Mouse (Mus musculus): ENCODE data around the gene Kcnq2. TPM values are rescaled to one million over a fixed set of nuclear protein-coding genes. Genes with fewer than 3 reads are reported as not detected.

The Kcnq2 gene
- total and polyA plus RNA-seq, 3 experiments, result 0.04 TPM; not detected in 2

- no peaks in the 10 kb centered on the region for H3K36me3 ChIP-seq (replicated peaks in 1 of 2; ENCODE audit: control insufficient read depth in 1 of 2, insufficient read depth in 1 of 2, low read length in 1 of 2)
- H3K27me3 ChIP-seq (replicated peaks), result peaks cover 91% of the 10 kb centered on the region
- no peaks in the 10 kb centered on the region for H3K79me2 ChIP-seq (replicated peaks; ENCODE audit: control insufficient read depth, extremely low read depth, insufficient read depth, poor library complexity, severe bottlenecking)
- dilution Hi-C loops (cut with MboI; ENCODE audit: extremely low pct_ligation_motif_present, extremely low pct_unique_long_range_greater_than_20kb, low sequenced_read_pairs), result no loop called here
- H3K4me2 ChIP-seq (ENCODE audit: insufficient read depth, low read depth, poor library complexity, severe bottlenecking), result no peak overlapping the region
- in situ Hi-C loops (cut with MboI; ENCODE audit: low pct_ligation_motif_present, low pct_unique_long_range_greater_than_20kb, low sequenced_read_pairs), result no loop called here
- no peaks in the 10 kb centered on the region for H3K9me3 ChIP-seq (replicated peaks; ENCODE audit: low read length)
- H3K4me1 ChIP-seq (ENCODE audit: control insufficient read depth in 1 of 2, insufficient read depth in 2 of 2), result no peaks in the 10 kb centered on the region
- no peak overlapping the region for H3K4me3 ChIP-seq (replicated peaks in 1 of 3; ENCODE audit: low read depth in 2 of 3, low read length in 2 of 3, poor library complexity in 1 of 3)
- H3K9ac ChIP-seq (ENCODE audit: insufficient read depth, low read depth), result no peak overlapping the region
- no peak for DNase-seq (ENCODE audit: extremely low read depth)
- H3K27ac ChIP-seq (ENCODE audit: insufficient read depth, low read depth), result no peak overlapping the region
- TF ChIP-seq MAFK (IDR thresholded peaks at IDR 0.05; ENCODE audit: insufficient replicate concordance, low read length), result no peak
- TF ChIP-seq MAZ (IDR thresholded peaks at IDR 0.05; ENCODE audit: low read depth, low read length), result no peak
- TF ChIP-seq TCF12 (IDR thresholded peaks at IDR 0.05; ENCODE audit: low read depth, low read length), result no peak
- no peak for TF ChIP-seq RAD21 (IDR thresholded peaks at IDR 0.05; ENCODE audit: low read depth, low read length)
- TF ChIP-seq ETS1 (conservative IDR thresholded peaks at IDR 0.05; ENCODE audit: low read depth, low read length), result no peak
- no peak for TF ChIP-seq USF2 (conservative IDR thresholded peaks at IDR 0.05; ENCODE audit: low read depth, low read length)
- no peak for TF ChIP-seq EP300 (IDR thresholded peaks at IDR 0.05; ENCODE audit: low read length)
- TF ChIP-seq ZKSCAN1 (IDR thresholded peaks at IDR 0.05; ENCODE audit: borderline replicate concordance, low read depth, low read length), result no peak
- TF ChIP-seq USF1 (IDR thresholded peaks at IDR 0.05; ENCODE audit: low read depth, low read length), result no peak
- no peak for TF ChIP-seq BHLHE40 (IDR thresholded peaks at IDR 0.05; ENCODE audit: low read depth, low read length)
- TF ChIP-seq NELFE (IDR thresholded peaks at IDR 0.05; ENCODE audit: low read depth, low read length), result no peak
- no peak for TF ChIP-seq UBTF (IDR thresholded peaks at IDR 0.05; ENCODE audit: low read depth, low read length)
- no peak for TF ChIP-seq RCOR1 (conservative IDR thresholded peaks at IDR 0.05; ENCODE audit: low read depth, low read length)
- TF ChIP-seq JUND (conservative IDR thresholded peaks at IDR 0.05; ENCODE audit: low read depth, low read length), result no peak
- TF ChIP-seq E2F4 (IDR thresholded peaks at IDR 0.05; ENCODE audit: insufficient replicate concordance, low read depth, low read length), result no peak
- no peak for TF ChIP-seq ZNF384 (IDR thresholded peaks at IDR 0.05; ENCODE audit: low read depth, low read length)
- no peak for TF ChIP-seq CTCF (conservative IDR thresholded peaks at IDR 0.05 in 1 of 2, IDR thresholded peaks at IDR 0.05 in 1 of 2; ENCODE audit: low read depth in 2 of 2, low read length in 2 of 2)
- TF ChIP-seq ELF1 (IDR thresholded peaks at IDR 0.05; ENCODE audit: low read depth, low read length), result no peak
- TF ChIP-seq CHD1 (IDR thresholded peaks at IDR 0.05; ENCODE audit: low read depth, low read length), result no peak
Measured at GRCm38 (mm10) chr2:181102161-181102560, 32.9 kb downstream of the Kcnq2 start.

GRCm38 (mm10) chr2:181101626-181102025, 33.5 kb downstream of the Kcnq2 start:
- Histone ChIP-seq H3K9ac (ENCODE audit: insufficient read depth, low read depth) (no peak overlapping the region), H3K27ac (ENCODE audit: insufficient read depth, low read depth) (no peak overlapping the region), H3K9me3 (replicated peaks; ENCODE audit: low read length) (no peaks in the 10 kb centered on the region), H3K4me2 (ENCODE audit: insufficient read depth, low read depth, poor library complexity, severe bottlenecking) (no peak overlapping the region), H3K79me2 (replicated peaks; ENCODE audit: control insufficient read depth, extremely low read depth, insufficient read depth, poor library complexity, severe bottlenecking) (no peaks in the 10 kb centered on the region), H3K4me3 (replicated peaks in 1 of 3; ENCODE audit: low read depth in 2 of 3, low read length in 2 of 3, poor library complexity in 1 of 3) (no peak overlapping the region), H3K27me3 (replicated peaks) (peaks cover 93% of the 10 kb centered on the region), H3K4me1 (ENCODE audit: control insufficient read depth in 1 of 2, insufficient read depth in 2 of 2) (no peaks in the 10 kb centered on the region), H3K36me3 (replicated peaks in 1 of 2; ENCODE audit: control insufficient read depth in 1 of 2, insufficient read depth in 1 of 2, low read length in 1 of 2) (no peaks in the 10 kb centered on the region)
- TF ChIP-seq BHLHE40 (IDR thresholded peaks at IDR 0.05; ENCODE audit: low read depth, low read length) (no peak), ZC3H11A (IDR thresholded peaks at IDR 0.05; ENCODE audit: low read depth, low read length) (no peak), TCF12 (IDR thresholded peaks at IDR 0.05; ENCODE audit: low read depth, low read length) (no peak), PAX5 (IDR thresholded peaks at IDR 0.05; ENCODE audit: low read length) (no peak), HCFC1 (IDR thresholded peaks at IDR 0.05; ENCODE audit: low read depth, low read length) (no peak), SMC3 (IDR thresholded peaks at IDR 0.05; ENCODE audit: low read depth, low read length) (no peak), USF2 (conservative IDR thresholded peaks at IDR 0.05; ENCODE audit: low read depth, low read length) (no peak), MYC (IDR thresholded peaks at IDR 0.05; ENCODE audit: low read depth, low read length) (no peak), MXI1 (IDR thresholded peaks at IDR 0.05; ENCODE audit: low read depth, low read length) (no peak), NRF1 (IDR thresholded peaks at IDR 0.05; ENCODE audit: low read depth, low read length) (no peak), NELFE (IDR thresholded peaks at IDR 0.05; ENCODE audit: low read depth, low read length) (no peak), POLR2A (IDR thresholded peaks at IDR 0.05; ENCODE audit: low read depth, low read length) (no peak), ZMIZ1 (IDR thresholded peaks at IDR 0.05; ENCODE audit: low read depth, low read length) (no peak), JUND (conservative IDR thresholded peaks at IDR 0.05; ENCODE audit: low read depth, low read length) (no peak), IRF4 (IDR thresholded peaks at IDR 0.05; ENCODE audit: low read depth, low read length) (no peak), ETS1 (conservative IDR thresholded peaks at IDR 0.05; ENCODE audit: low read depth, low read length) (no peak), E2F4 (IDR thresholded peaks at IDR 0.05; ENCODE audit: insufficient replicate concordance, low read depth, low read length) (no peak), POLR2AphosphoS2 (IDR thresholded peaks at IDR 0.05; ENCODE audit: low read depth, low read length) (no peak)
- in situ Hi-C loops (cut with MboI; ENCODE audit: low pct_ligation_motif_present, low pct_unique_long_range_greater_than_20kb, low sequenced_read_pairs), result no loop called here
- DNase-seq (ENCODE audit: extremely low read depth), result no peak
- dilution Hi-C loops (cut with MboI; ENCODE audit: extremely low pct_ligation_motif_present, extremely low pct_unique_long_range_greater_than_20kb, low sequenced_read_pairs), result no loop called here

All from CH12.LX (cell line).